Mouse (Mus musculus): ENCODE measurements around the gene Astl. TPM values are rescaled to one million over a fixed set of nuclear protein-coding genes. Genes with fewer than 3 reads are reported as not detected.

Gene Astl
- polyA plus RNA-seq, 1 experiment = 0.20 TPM

DNA sequence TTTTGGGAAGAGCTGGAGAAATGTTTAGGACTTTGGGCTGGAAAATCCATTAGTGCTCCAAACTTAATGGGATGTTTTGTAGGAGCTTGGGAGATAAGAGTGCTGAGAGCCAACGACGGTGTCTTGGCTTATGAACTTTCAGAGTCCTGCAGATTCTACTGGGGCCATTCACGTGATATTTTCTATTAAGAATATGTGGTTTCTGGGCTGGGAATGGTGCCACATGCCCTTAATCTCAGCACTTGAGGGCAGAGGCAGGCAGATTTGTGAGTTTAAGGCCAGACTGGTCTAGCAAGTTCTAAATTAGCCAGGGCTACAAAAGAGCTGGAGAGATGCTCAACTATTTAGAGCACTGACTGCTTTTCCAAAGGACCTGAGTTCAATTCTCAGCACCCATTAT, 51.9 kb downstream of the Astl start:
- Histone ChIP-seq H3K36me3 (ENCODE audit: control insufficient read depth, insufficient read depth, low read length) (no peaks in the 10 kb centered on the region), H3K27ac (ENCODE audit: control insufficient read depth, insufficient read depth, low read length) (no peak overlapping the region), H3K27me3 (ENCODE audit: control insufficient read depth, insufficient read depth, low read length) (no peaks in the 10 kb centered on the region), H3K4me3 (ENCODE audit: control insufficient read depth, insufficient read depth, low read length) (no peak overlapping the region), H3K4me1 (replicated peaks; ENCODE audit: control insufficient read depth, insufficient read depth, low read length) (no peaks in the 10 kb centered on the region)
- no peak for DNase-seq
- TF ChIP-seq POLR2A (IDR thresholded peaks at IDR 0.05; ENCODE audit: control insufficient read depth, extremely low read depth, insufficient read depth, low read length, poor library complexity) = no peak
- no peak for TF ChIP-seq CTCF (IDR thresholded peaks at IDR 0.05; ENCODE audit: borderline replicate concordance, control insufficient read depth, extremely low read depth, insufficient read depth, low read length, poor library complexity)
- WGBS = 76% methylated on average over 3 of the region's 3 CpGs

- no peaks in the 10 kb centered on the region for H3K27me3 ChIP-seq (ENCODE audit: control insufficient read depth, insufficient read depth, low read length)
- no peak overlapping the region for H3K27ac ChIP-seq (ENCODE audit: control insufficient read depth, insufficient read depth, low read length)
- no peaks in the 10 kb centered on the region for H3K4me1 ChIP-seq (replicated peaks; ENCODE audit: control insufficient read depth, insufficient read depth, low read length)
- H3K4me3 ChIP-seq (ENCODE audit: control insufficient read depth, insufficient read depth, low read length) = no peak overlapping the region
- WGBS = 72% methylated on average over 4 of the region's 4 CpGs
- TF ChIP-seq CTCF (IDR thresholded peaks at IDR 0.05; ENCODE audit: borderline replicate concordance, control insufficient read depth, extremely low read depth, insufficient read depth, low read length, poor library complexity) (no peak), POLR2A (IDR thresholded peaks at IDR 0.05; ENCODE audit: control insufficient read depth, extremely low read depth, insufficient read depth, low read length, poor library complexity) (no peak)
- no peaks in the 10 kb centered on the region for H3K36me3 ChIP-seq (ENCODE audit: control insufficient read depth, insufficient read depth, low read length)
- DNase-seq = no peak
Measured at GRCm38 (mm10) chr2:127390846-127391245, 52.4 kb downstream of the Astl start.

DNA sequence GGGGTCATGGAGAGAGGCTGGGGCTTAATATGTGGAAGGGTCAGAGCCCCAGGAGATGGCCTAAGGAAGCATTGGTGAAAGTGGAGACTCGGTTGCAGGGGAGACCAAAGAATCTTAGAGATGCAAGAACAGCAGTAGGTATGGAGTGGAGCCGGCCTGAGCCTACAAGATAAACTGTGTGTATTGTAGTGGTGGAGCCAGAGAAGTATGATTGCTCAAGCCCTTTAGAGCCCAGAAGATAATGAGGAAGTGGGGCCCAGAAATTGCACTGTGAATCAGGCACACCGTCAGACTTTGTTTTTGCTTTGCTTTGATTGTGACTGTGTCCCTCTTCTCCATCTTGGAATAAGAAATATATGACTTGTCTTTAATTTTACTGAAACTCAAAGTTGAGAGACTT, 52.9 kb downstream of the Astl start:
- DNase-seq = no peak
- Histone ChIP-seq H3K27ac (ENCODE audit: control insufficient read depth, insufficient read depth, low read length) (no peak overlapping the region), H3K36me3 (ENCODE audit: control insufficient read depth, insufficient read depth, low read length) (no peaks in the 10 kb centered on the region), H3K4me3 (ENCODE audit: control insufficient read depth, insufficient read depth, low read length) (no peak overlapping the region), H3K4me1 (replicated peaks; ENCODE audit: control insufficient read depth, insufficient read depth, low read length) (no peaks in the 10 kb centered on the region), H3K27me3 (ENCODE audit: control insufficient read depth, insufficient read depth, low read length) (no peaks in the 10 kb centered on the region)
- WGBS = 48% methylated on average over 3 of the region's 3 CpGs
- TF ChIP-seq POLR2A (IDR thresholded peaks at IDR 0.05; ENCODE audit: control insufficient read depth, extremely low read depth, insufficient read depth, low read length, poor library complexity) = no peak
- TF ChIP-seq CTCF (IDR thresholded peaks at IDR 0.05; ENCODE audit: borderline replicate concordance, control insufficient read depth, extremely low read depth, insufficient read depth, low read length, poor library complexity) = no peak

- Histone ChIP-seq H3K27ac (ENCODE audit: control insufficient read depth, insufficient read depth, low read length) (no peak overlapping the region), H3K36me3 (ENCODE audit: control insufficient read depth, insufficient read depth, low read length) (no peaks in the 10 kb centered on the region), H3K4me3 (ENCODE audit: control insufficient read depth, insufficient read depth, low read length) (no peak overlapping the region), H3K4me1 (replicated peaks; ENCODE audit: control insufficient read depth, insufficient read depth, low read length) (no peaks in the 10 kb centered on the region), H3K27me3 (ENCODE audit: control insufficient read depth, insufficient read depth, low read length) (no peaks in the 10 kb centered on the region)
- WGBS = 93% methylated on average over 5 of the region's 5 CpGs
- DNase-seq = no peak
- TF ChIP-seq POLR2A (IDR thresholded peaks at IDR 0.05; ENCODE audit: control insufficient read depth, extremely low read depth, insufficient read depth, low read length, poor library complexity) (no peak), CTCF (IDR thresholded peaks at IDR 0.05; ENCODE audit: borderline replicate concordance, control insufficient read depth, extremely low read depth, insufficient read depth, low read length, poor library complexity) (no peak)
Measured at GRCm38 (mm10) chr2:127394606-127395161, 56.2 kb downstream of the Astl start.

- no peak for TF ChIP-seq CTCF (IDR thresholded peaks at IDR 0.05; ENCODE audit: borderline replicate concordance, control insufficient read depth, extremely low read depth, insufficient read depth, low read length, poor library complexity)
- TF ChIP-seq POLR2A (IDR thresholded peaks at IDR 0.05; ENCODE audit: control insufficient read depth, extremely low read depth, insufficient read depth, low read length, poor library complexity) = no peak
- Histone ChIP-seq H3K4me1 (replicated peaks; ENCODE audit: control insufficient read depth, insufficient read depth, low read length) (no peaks in the 10 kb centered on the region), H3K27me3 (ENCODE audit: control insufficient read depth, insufficient read depth, low read length) (no peaks in the 10 kb centered on the region), H3K4me3 (ENCODE audit: control insufficient read depth, insufficient read depth, low read length) (no peak overlapping the region), H3K27ac (ENCODE audit: control insufficient read depth, insufficient read depth, low read length) (no peak overlapping the region), H3K36me3 (ENCODE audit: control insufficient read depth, insufficient read depth, low read length) (no peaks in the 10 kb centered on the region)
- no peak for DNase-seq
- WGBS = 95% methylated on average over 7 of the region's 7 CpGs
Measured at GRCm38 (mm10) chr2:127398738-127399137, 60.3 kb downstream of the Astl start.

Other genes starting within 250 kb of the Astl start
- 19.1 and 24.1 TPM in 2 replicates for gene Ncaph, start 204.7 kb upstream of the Astl start, polyA plus RNA-seq (2012; rRNA removed)
- 24.6 and 25.4 TPM in 2 replicates for gene Itpripl1, start 195.2 kb upstream of the Astl start, polyA plus RNA-seq (2012; rRNA removed)
- 0.96 and 1.3 TPM in 2 replicates for gene 1810024B03Rik, start 130.4 kb upstream of the Astl start, polyA plus RNA-seq (2012; rRNA removed)
- 92.5 and 109 TPM in 2 replicates for gene Snrnp200, start 130.3 kb upstream of the Astl start, polyA plus RNA-seq (2012; rRNA removed)
- 95.3 and 107 TPM in 2 replicates for gene Ciao1, start 90.8 kb upstream of the Astl start, polyA plus RNA-seq (2012; rRNA removed)
- 140 and 143 TPM in 2 replicates for gene Tmem127, start 90.7 kb upstream of the Astl start, polyA plus RNA-seq (2012; rRNA removed)
- 55.8 and 81.8 TPM in 2 replicates for gene Stard7, start 68.4 kb upstream of the Astl start, polyA plus RNA-seq (2012; rRNA removed)
- 163 and 212 TPM in 2 replicates for gene Dusp2, start 2.5 kb upstream of the Astl start, polyA plus RNA-seq (2012; rRNA removed)
- gene Adra2b, start 24.6 kb downstream of the Astl start, polyA plus RNA-seq (2012; rRNA removed) = 0.13 and 0.20 TPM in 2 replicates
- 0.31 and 0.85 TPM in 2 replicates for gene Gpat2, start 86.6 kb downstream of the Astl start, polyA plus RNA-seq (2012; rRNA removed)
- 13.4 and 17.0 TPM in 2 replicates for gene Fahd2a, start 105.9 kb downstream of the Astl start, polyA plus RNA-seq (2012; rRNA removed)
- gene Kcnip3, start 183.5 kb downstream of the Astl start, polyA plus RNA-seq (2012; rRNA removed) = 4.4 and 4.7 TPM in 2 replicates
- gene Prom2, start 202.8 kb downstream of the Astl start, polyA plus RNA-seq (2012; rRNA removed) = 4.8 and 5.5 TPM in 2 replicates
- gene Zfp661, start 248.5 kb downstream of the Astl start, polyA plus RNA-seq (2012; rRNA removed) = 2.3 and 3.2 TPM in 2 replicates
- 84.0 and 91.9 TPM in 2 replicates for gene Mrps5, start 248.6 kb downstream of the Astl start, polyA plus RNA-seq (2012; rRNA removed)

All from thymus, adult 2 months (tissue).